Mouse (Mus musculus) A20 (cell line): ENCODE data around the gene Alg1.
"Not testable (repeated sequence)": the region's sequence is repeated elsewhere in the genome, so short reads cannot be mapped to it uniquely, and the experiment has no call there.

Experiments used
- DNase-seq: peaks from one replicate; pipeline ENCODE4 v3.0.0-alpha.2; 2011; ENCODE audit warnings: low read depth, low spot score

The Alg1 gene

GRCm38 (mm10) chr16:5233418-5234313, at the start of gene Alg1:
Gene Alg1 (plus strand): TSS chr16:5233621.
- peak; percentile 92 for DNase-seq

DNA sequence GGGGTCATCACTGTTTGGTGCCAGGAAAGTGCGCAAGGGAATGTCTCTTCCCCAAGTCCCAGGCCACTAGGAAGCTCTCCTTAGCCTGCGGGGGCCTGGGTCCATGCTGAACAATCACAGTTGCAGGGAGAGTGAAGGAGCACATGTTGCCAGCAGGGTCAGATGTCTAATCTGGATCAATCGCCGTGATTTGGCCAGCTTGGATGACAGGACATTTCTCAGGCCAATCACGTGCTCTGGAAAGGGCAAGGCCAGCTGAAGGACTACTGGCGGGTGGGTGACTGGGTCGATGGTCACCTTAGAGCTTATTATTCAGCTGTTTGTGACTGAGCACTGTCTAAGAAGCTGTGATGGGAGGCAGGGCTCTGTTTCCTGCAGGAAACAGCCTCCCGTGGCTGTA, 49.3 kb upstream of the Alg1 start:
- no peak for DNase-seq

GRCm38 (mm10) chr16:5184956-5185355, 48.5 kb upstream of the Alg1 start:
- no peak for DNase-seq

- no peak for DNase-seq
Measured at GRCm38 (mm10) chr16:5185691-5186090, 47.7 kb upstream of the Alg1 start.

DNA sequence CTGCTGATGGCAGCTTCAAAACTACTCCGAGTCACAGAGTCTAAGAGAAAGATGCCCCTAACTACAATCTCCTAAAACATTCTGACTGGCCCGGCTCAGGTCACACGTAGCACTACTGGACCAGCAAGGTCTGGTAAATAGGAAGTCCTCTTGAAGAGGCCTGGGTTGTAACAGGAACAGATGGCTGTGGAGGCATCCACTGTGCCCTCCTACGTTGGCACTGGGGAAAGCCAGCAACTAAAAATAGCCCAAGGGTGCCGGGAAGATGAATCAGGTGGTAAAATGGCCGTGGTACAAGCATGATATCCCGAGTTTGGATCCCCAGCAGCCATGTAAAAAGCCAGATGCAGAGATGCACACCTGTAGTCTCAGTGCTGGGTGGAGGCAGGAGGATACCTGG, 47.2 kb upstream of the Alg1 start:
- DNase-seq: no peak

DNA sequence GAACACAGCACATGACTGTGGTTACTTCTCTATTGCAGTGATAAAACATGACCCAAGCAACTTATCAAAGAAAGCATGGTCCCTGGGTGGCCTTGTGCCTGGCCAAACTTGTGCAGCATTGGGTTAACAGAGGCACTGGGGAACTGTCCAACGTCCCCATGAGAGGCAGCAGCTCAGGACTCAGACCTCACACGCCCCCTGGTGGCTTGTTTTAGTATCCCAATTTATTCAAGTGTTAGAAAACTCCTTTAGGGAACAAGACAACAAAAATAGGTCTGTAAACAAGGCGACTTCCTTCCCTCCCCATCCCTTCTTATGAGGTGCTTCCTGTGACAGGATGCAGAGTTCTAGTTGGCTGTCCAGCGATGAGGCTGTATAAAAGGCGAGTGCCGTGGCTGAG, 38.3 kb upstream of the Alg1 start:
- DNase-seq: peak; percentile 67

- peak; percentile 64 for DNase-seq
Measured at GRCm38 (mm10) chr16:5202681-5203080, 30.7 kb upstream of the Alg1 start.

- peak; percentile 57 for DNase-seq
Measured at GRCm38 (mm10) chr16:5203200-5203599, 30.2 kb upstream of the Alg1 start.

- DNase-seq: peak; percentile 92
Measured at GRCm38 (mm10) chr16:5203668-5204433, 29.6 kb upstream of the Alg1 start, which contains the start of gene Nagpa. Gene Nagpa (minus strand): TSS chr16:5204012.

DNA sequence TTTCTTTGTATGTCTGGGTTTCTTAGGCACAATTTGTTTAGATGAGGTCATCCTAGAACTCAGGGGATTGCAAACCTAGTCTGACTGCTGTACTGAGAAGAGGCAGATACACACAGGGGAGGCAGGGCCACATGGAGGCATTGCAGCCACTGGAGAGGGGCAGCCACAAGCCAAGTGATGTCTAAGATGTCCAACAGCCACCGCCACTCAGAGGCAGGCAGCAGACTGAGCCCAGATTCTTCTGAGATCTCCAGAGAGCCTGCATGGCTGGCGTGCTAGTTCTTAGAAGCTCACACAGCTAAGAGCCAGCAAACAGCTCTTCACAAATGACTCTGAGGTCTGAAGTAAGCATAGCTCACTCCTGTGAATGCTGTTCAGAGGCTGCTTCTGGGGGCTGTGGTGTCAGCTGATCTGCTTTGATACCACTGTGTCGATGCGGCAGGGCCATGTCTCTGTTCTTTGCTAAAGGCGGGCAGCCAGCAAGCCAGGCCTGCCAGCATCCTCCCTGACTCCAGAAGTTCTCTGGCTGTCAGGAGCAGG, 27.9 kb upstream of the Alg1 start:
- no peak for DNase-seq

- no peak for DNase-seq
Measured at GRCm38 (mm10) chr16:5206051-5206450, 27.4 kb upstream of the Alg1 start.

- peak; percentile 43 for DNase-seq
Measured at GRCm38 (mm10) chr16:5210365-5210764, 23.1 kb upstream of the Alg1 start.

GRCm38 (mm10) chr16:5212150-5212549, 21.3 kb upstream of the Alg1 start:
- DNase-seq: no peak

- DNase-seq: no peak
Measured at GRCm38 (mm10) chr16:5214126-5214525, 19.3 kb upstream of the Alg1 start.

GRCm38 (mm10) chr16:5216686-5217085, 16.7 kb upstream of the Alg1 start:
- no peak for DNase-seq

- no peak for DNase-seq
Measured at GRCm38 (mm10) chr16:5217341-5218133, 15.9 kb upstream of the Alg1 start.

DNA sequence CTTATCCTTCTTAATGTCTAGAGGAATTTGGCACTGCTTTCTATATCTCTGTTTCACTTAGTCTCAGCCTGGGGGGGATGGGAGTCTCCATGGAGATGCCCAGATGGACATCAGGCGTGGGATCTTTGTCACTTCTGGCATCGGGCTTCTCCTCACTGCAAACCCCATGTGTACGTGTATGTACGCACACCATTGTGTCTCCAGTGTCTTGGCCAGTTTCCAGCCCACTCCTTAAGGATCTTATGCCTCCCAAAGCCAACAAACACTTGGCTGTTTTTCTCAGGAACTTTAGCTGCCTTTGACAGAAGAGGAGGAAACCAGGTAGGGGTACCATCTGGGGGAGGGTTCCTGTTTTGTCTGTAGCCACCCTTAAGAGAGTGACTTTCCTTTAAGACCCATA, 12.0 kb upstream of the Alg1 start:
- DNase-seq: no peak

DNA sequence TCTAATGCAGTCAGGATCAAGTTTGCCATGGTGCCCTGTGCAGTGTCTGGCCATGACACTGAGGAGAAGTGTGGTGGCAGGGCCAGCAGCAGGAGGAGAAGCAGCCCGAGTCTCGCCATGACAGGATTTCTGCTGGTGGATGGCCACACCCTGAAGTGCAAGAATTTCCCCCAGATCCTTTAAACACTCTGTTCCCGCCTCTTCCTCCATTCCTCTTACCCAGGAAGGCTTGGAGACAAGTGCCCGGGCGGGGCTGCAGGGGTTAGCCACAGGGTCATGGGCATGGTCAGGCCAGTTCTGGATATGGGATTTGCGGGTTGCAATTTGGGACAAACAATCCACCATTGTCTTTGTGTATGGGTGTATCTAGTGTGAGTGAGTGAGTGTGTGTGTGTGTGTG, 11.3 kb upstream of the Alg1 start, which contains the start of gene AU021092:
AU021092 (minus strand) TSS at position 160 of the 400 bp plus-strand sequence.
- no peak for DNase-seq

DNA sequence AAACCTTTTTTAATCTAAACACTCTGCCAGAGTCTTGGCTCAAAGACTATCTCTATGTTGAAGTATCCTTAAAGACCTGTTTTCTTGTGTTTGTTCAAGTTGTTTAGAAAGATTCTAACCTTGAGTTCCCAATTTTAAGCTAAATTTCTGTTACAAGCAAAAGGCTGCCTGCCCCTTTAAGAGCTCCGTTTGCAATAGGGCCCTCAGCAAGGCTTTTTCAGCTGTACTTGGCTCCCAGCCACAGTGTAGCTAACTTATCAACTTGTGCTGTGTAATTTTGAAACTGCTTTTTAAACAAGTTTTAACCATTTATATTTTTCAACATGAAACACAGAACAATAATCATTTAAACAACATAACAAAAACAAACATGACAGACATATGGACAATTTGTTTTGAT, 6.9 kb upstream of the Alg1 start:
- not testable (repeated sequence) for DNase-seq

DNA sequence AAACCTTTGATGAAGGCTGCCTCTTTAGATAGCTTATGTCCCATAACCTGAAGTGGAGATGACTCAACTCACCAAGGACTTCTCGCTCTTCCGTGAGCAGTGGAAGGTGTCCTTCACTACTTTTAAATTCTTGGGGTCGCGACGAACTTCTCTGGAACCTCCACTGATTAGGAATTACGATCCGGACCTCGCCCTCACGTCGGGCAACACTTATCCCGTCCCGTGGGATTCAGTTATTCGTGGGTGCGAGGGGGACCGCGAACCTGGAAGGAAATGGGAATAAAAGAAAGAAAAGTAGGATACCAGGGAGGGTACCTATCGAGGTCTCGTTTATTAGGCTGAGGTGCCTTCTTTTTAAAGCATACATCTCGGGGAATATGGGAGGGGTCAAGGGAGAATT, 5.9 kb upstream of the Alg1 start:
- not testable (repeated sequence) for DNase-seq

DNA sequence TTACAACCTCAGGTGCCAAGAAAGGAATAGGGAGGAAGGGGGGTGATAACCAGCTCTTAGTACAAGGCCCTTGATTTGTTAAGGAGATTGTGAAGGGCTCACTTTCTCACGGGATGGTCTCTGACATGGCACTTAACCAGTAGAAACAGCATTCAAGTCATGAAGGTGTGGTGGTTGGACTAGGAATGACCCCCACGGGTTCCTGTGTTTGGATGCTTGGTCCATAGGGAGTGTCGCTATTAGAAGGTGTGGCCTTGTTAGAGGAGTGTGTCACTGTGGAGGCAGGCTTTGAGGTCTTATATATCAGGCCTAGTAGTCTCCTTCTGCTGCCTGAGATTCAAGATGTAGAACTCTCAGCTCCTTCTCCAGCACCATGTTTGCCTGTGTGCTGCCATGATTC, 5.3 kb upstream of the Alg1 start:
- not testable (repeated sequence) for DNase-seq
